20 mouse cellular contexts compared by ENCODE assay signal in genomic region chr1:135170299-135170698, GRCm38 (mm10). TPM values are rescaled to one million over a fixed set of nuclear protein-coding genes. Genes with fewer than 3 reads are reported as not detected.
A peak's percentile ranks its signal among the peaks of the same experiment; 100 is the strongest.
DNase-seq lines count a peak whose midpoint lies in the region; ATAC-seq and TF ChIP-seq lines count a peak whose summit lies in the region.
"Had no signal": no experiment of that assay in that cellular context is flagged by ENCODE, and none has a peak within 500 bp of the region (broad histone marks: within the 10 kb centered on the region; RNA-seq: fewer than 3 reads in every experiment).

No protein-coding gene starts in this region.

- 73% methylated on average over 10 of the region's 10 CpGs for WGBS in forebrain, embryonic 13.5 days
- 82% methylated on average over 10 of the region's 10 CpGs for WGBS in forebrain, embryonic 12.5 days
- 70% methylated on average over 10 of the region's 10 CpGs for WGBS in hindbrain, embryonic 14.5 days
- 81% methylated on average over 10 of the region's 10 CpGs for WGBS in hindbrain, embryonic 10.5 days
- 52% methylated on average over 10 of the region's 10 CpGs for WGBS in lung, embryonic 15.5 days
- WGBS in lung, adult 2 months = 53% methylated on average over 10 of the region's 10 CpGs

- DNase-seq in hindbrain, embryonic 14.5 days (ENCODE audit: low spot score) = no peak
- DNase-seq in hindbrain, embryonic 10.5 days (ENCODE audit: low spot score) = no peak
- no peak for DNase-seq in lung, adult 2 months
- DNase-seq in R1 (ENCODE audit: low read depth, low spot score) = peak; percentile 31
- DNase-seq: B cell, adult 2 months; cerebellum, adult 9-10 months; embryo, embryonic 11 days; gastrocnemius, postnatal 10 days; right cerebral cortex, adult 18-20 months; spleen, adult 18-20 months had no signal

- TF ChIP-seq POLR2A in lung, adult 2 months (IDR thresholded peaks at IDR 0.05; ENCODE audit: borderline replicate concordance, extremely low read depth, low read depth, low read length) = no peak

- H3K4me2 ChIP-seq in forebrain, embryonic 13.5 days = no peak overlapping the region
- no peak overlapping the region for H3K4me2 ChIP-seq in forebrain, embryonic 12.5 days
- no peak overlapping the region for H3K4me2 ChIP-seq in hindbrain, embryonic 14.5 days (replicated peaks)
- H3K4me2 ChIP-seq in lung, embryonic 15.5 days = peak overlapping the region; percentile 30

- H3K9me3 ChIP-seq in forebrain, embryonic 13.5 days (replicated peaks) = no peaks in the 10 kb centered on the region
- no peaks in the 10 kb centered on the region for H3K9me3 ChIP-seq in forebrain, embryonic 12.5 days
- H3K9me3 ChIP-seq in hindbrain, embryonic 14.5 days (ENCODE audit: control insufficient read depth, low read length) = no peaks in the 10 kb centered on the region
- H3K9me3 ChIP-seq in hindbrain, embryonic 10.5 days = no peaks in the 10 kb centered on the region
- H3K9me3 ChIP-seq in lung, embryonic 15.5 days = no peaks in the 10 kb centered on the region
- H3K9me3 ChIP-seq: G1E had no signal

- no peaks in the 10 kb centered on the region for H3K27me3 ChIP-seq in forebrain, embryonic 13.5 days
- H3K27me3 ChIP-seq in forebrain, embryonic 12.5 days = no peaks in the 10 kb centered on the region
- no peaks in the 10 kb centered on the region for H3K27me3 ChIP-seq in hindbrain, embryonic 14.5 days (ENCODE audit: control insufficient read depth, insufficient read depth, low read length)
- no peaks in the 10 kb centered on the region for H3K27me3 ChIP-seq in hindbrain, embryonic 10.5 days (ENCODE audit: insufficient read depth, poor library complexity, severe bottlenecking)
- H3K27me3 ChIP-seq in lung, embryonic 15.5 days = no peaks in the 10 kb centered on the region

- ATAC-seq in forebrain, embryonic 13.5 days = 0 out of 2 replicates have a peak, but pooled peaks have one; percentile 21
- no peak for ATAC-seq in forebrain, embryonic 12.5 days (ENCODE audit: low FRiP score)
- no peak for ATAC-seq in hindbrain, embryonic 14.5 days (ENCODE audit: low FRiP score)
- ATAC-seq in lung, embryonic 15.5 days (ENCODE audit: borderline replicate concordance, extremely low read depth, low FRiP score, low TSS enrichment) = no peak
- no peak for ATAC-seq in megakaryocyte, adult 5-6 weeks (ENCODE audit: poor library complexity, severe bottlenecking)
- ATAC-seq: forebrain, embryonic 16.5 days had no signal

- H3K4me1 ChIP-seq in forebrain, embryonic 13.5 days = no peaks in the 10 kb centered on the region
- H3K4me1 ChIP-seq in forebrain, embryonic 12.5 days = no peaks in the 10 kb centered on the region
- no peaks in the 10 kb centered on the region for H3K4me1 ChIP-seq in hindbrain, embryonic 14.5 days (replicated peaks; ENCODE audit: control insufficient read depth, insufficient read depth, low read length)
- no peaks in the 10 kb centered on the region for H3K4me1 ChIP-seq in hindbrain, embryonic 10.5 days (replicated peaks)
- peaks cover 13% of the 10 kb centered on the region for H3K4me1 ChIP-seq in lung, embryonic 15.5 days
- H3K4me1 ChIP-seq in lung, adult 2 months (ENCODE audit: control insufficient read depth, insufficient read depth, low read length) = 0 out of 2 replicates have a peak, but pooled peaks cover 2% of the 10 kb centered on the region

- no peaks in the 10 kb centered on the region for H3K36me3 ChIP-seq in forebrain, embryonic 13.5 days (ENCODE audit: poor library complexity, severe bottlenecking)
- no peaks in the 10 kb centered on the region for H3K36me3 ChIP-seq in forebrain, embryonic 12.5 days (replicated peaks)
- H3K36me3 ChIP-seq in hindbrain, embryonic 14.5 days (replicated peaks; ENCODE audit: control insufficient read depth, insufficient read depth) = no peaks in the 10 kb centered on the region
- H3K36me3 ChIP-seq in hindbrain, embryonic 10.5 days = no peaks in the 10 kb centered on the region
- no peaks in the 10 kb centered on the region for H3K36me3 ChIP-seq in lung, embryonic 15.5 days
- H3K36me3 ChIP-seq: G1E had no signal

- no peak overlapping the region for H3K9ac ChIP-seq in forebrain, embryonic 13.5 days
- no peak overlapping the region for H3K9ac ChIP-seq in forebrain, embryonic 12.5 days
- H3K9ac ChIP-seq in hindbrain, embryonic 14.5 days = no peak overlapping the region
- H3K9ac ChIP-seq in lung, embryonic 15.5 days = no peak overlapping the region

- no peak overlapping the region for H3K27ac ChIP-seq in forebrain, embryonic 13.5 days
- no peak overlapping the region for H3K27ac ChIP-seq in forebrain, embryonic 12.5 days
- H3K27ac ChIP-seq in hindbrain, embryonic 14.5 days = 0 out of 2 replicates have a peak overlapping the region, but pooled peaks have one; percentile 17
- no peak overlapping the region for H3K27ac ChIP-seq in hindbrain, embryonic 10.5 days
- H3K27ac ChIP-seq in lung, embryonic 15.5 days = no peak overlapping the region

- TF ChIP-seq CTCF in lung, adult 2 months (IDR thresholded peaks at IDR 0.05; ENCODE audit: insufficient read depth, low read length) = no peak

- H3K4me3 ChIP-seq in forebrain, embryonic 13.5 days = no peak overlapping the region
- no peak overlapping the region for H3K4me3 ChIP-seq in forebrain, embryonic 12.5 days (replicated peaks)
- H3K4me3 ChIP-seq in hindbrain, embryonic 14.5 days (replicated peaks; ENCODE audit: low read length) = no peak overlapping the region
- H3K4me3 ChIP-seq in hindbrain, embryonic 10.5 days = no peak overlapping the region
- no peak overlapping the region for H3K4me3 ChIP-seq in lung, embryonic 15.5 days
- H3K4me3 ChIP-seq in lung, adult 2 months (replicated peaks; ENCODE audit: extremely low read depth, low read depth, low read length) = no peak overlapping the region

RNA-seq across cellular contexts. Expression of gene Gpr37l1, which starts 2.8 kb away (rescaled TPM):
- not detected in 2 replicates for polyA plus RNA-seq in forebrain, embryonic 13.5 days (2015; fragmentation: Nextera tagmentation; extraction: Ambion mirVana)
- polyA plus RNA-seq in forebrain, embryonic 12.5 days (2016; fragmentation: Nextera tagmentation; extraction: Ambion mirVana) = not detected in 2 replicates
- 0.68 and 1.5 TPM in 2 replicates for polyA plus RNA-seq in hindbrain, embryonic 14.5 days (2014; fragmentation: Nextera tagmentation; extraction: Ambion mirVana)
- not detected in 2 replicates for polyA plus RNA-seq in hindbrain, embryonic 10.5 days (2016; fragmentation: Nextera tagmentation; extraction: Ambion mirVana)
- polyA plus RNA-seq in lung, embryonic 15.5 days (2015; fragmentation: Nextera tagmentation; extraction: Ambion mirVana) = 0.10 TPM in 1 of 2 replicates, not detected in the other
- 0.95 and 2.0 TPM in 2 replicates for polyA plus RNA-seq in lung, adult 2 months (2012; rRNA removed)
- not detected in 2 replicates for total RNA-seq in megakaryocyte, adult 5-6 weeks (2015)
- not detected in 2 replicates for total RNA-seq in megakaryocyte, adult 5-6 weeks (2017)
- total RNA-seq: megakaryocyte-erythroid progenitor cell, adult 5-6 weeks; neutrophil, adult 5-6 weeks had no signal
- polyA plus RNA-seq: G1E; liver, embryonic 16.5 days had no signal

RNA-seq across cellular contexts. Expression of gene Arl8a, which starts 23.7 kb away (rescaled TPM):
- 161 and 162 TPM in 2 replicates for polyA plus RNA-seq in forebrain, embryonic 13.5 days (2015; fragmentation: Nextera tagmentation; extraction: Ambion mirVana)
- polyA plus RNA-seq in forebrain, embryonic 12.5 days (2016; fragmentation: Nextera tagmentation; extraction: Ambion mirVana) = 113 and 119 TPM in 2 replicates
- polyA plus RNA-seq in hindbrain, embryonic 14.5 days (2014; fragmentation: Nextera tagmentation; extraction: Ambion mirVana) = 354 and 383 TPM in 2 replicates
- 61.1 and 95.3 TPM in 2 replicates for polyA plus RNA-seq in hindbrain, embryonic 10.5 days (2016; fragmentation: Nextera tagmentation; extraction: Ambion mirVana)
- polyA plus RNA-seq in lung, embryonic 15.5 days (2015; fragmentation: Nextera tagmentation; extraction: Ambion mirVana) = 42.7 and 47.0 TPM in 2 replicates
- 66.5 and 84.7 TPM in 2 replicates for polyA plus RNA-seq in lung, adult 2 months (2012; rRNA removed)
- total RNA-seq in megakaryocyte, adult 5-6 weeks (2015) = 83.3 and 93.2 TPM in 2 replicates
- total RNA-seq in megakaryocyte, adult 5-6 weeks (2017) = 37.1 and 49.1 TPM in 2 replicates

RNA-seq across cellular contexts. Expression of gene Ptpn7, which starts 37.8 kb away (rescaled TPM):
- 0.34 and 0.53 TPM in 2 replicates for polyA plus RNA-seq in forebrain, embryonic 13.5 days (2015; fragmentation: Nextera tagmentation; extraction: Ambion mirVana)
- polyA plus RNA-seq in forebrain, embryonic 12.5 days (2016; fragmentation: Nextera tagmentation; extraction: Ambion mirVana) = 0.78 and 1.0 TPM in 2 replicates
- 0.11 and 0.22 TPM in 2 replicates for polyA plus RNA-seq in hindbrain, embryonic 14.5 days (2014; fragmentation: Nextera tagmentation; extraction: Ambion mirVana)
- polyA plus RNA-seq in hindbrain, embryonic 10.5 days (2016; fragmentation: Nextera tagmentation; extraction: Ambion mirVana) = 1.7 and 2.7 TPM in 2 replicates
- 2.9 and 5.8 TPM in 2 replicates for polyA plus RNA-seq in lung, embryonic 15.5 days (2015; fragmentation: Nextera tagmentation; extraction: Ambion mirVana)
- polyA plus RNA-seq in lung, adult 2 months (2012; rRNA removed) = 6.9 and 7.3 TPM in 2 replicates
- total RNA-seq in megakaryocyte, adult 5-6 weeks (2015) = 25.5 and 29.5 TPM in 2 replicates
- 49.7 and 54.2 TPM in 2 replicates for total RNA-seq in megakaryocyte, adult 5-6 weeks (2017)
- total RNA-seq: layer of hippocampus, postnatal 14 days had no signal
